Mouse (Mus musculus): ENCODE data around the gene Trip12. TPM values are rescaled to one million over a fixed set of nuclear protein-coding genes. Genes with fewer than 3 reads are reported as not detected.

The Trip12 gene
- polyA plus RNA-seq (2015; fragmentation: Nextera tagmentation; extraction: Ambion mirVana), result 19.5 and 21.2 TPM in 2 replicates

DNA sequence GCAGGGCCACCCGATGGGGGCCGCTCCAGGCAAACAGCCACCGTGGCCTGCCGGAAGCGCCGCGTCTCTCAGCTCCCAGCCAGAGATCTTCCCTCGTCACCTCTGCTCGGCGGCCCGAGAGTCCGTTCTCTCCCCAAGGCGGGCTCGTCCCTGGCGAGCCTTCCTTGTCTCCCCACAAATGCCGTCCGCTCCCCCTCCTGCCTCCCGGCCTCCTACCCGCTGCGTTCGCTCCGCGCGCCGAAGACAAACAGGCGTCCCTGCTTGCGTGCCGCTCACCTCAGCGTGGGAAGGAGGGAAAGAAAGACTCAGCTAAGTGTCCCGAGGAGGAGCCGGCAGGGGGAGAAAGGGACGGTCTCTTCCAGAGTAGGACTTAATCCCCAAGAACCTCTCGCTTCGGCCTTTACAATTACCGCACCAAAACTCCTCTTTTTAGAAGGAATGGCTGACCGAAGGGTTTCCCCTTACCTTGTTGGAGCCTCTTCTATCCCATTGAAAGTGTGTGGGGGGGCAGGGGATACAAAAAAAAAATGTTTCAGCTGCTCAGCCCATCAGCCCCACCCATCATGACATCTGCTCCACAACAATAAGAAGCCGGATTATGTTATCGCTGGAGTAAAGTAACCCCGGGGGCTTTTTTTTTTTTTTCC, at the start of gene Trip12:
TSS of gene Trip12 (minus strand) at position 499 of the 647 bp plus-strand sequence.
- no peaks in the 10 kb centered on the region for H3K27me3 ChIP-seq (ENCODE audit: insufficient read depth, low read length)
- peak; percentile 27 for ATAC-seq
- peak within 1 kb of the TSS; percentile 99 for H3K27ac ChIP-seq (ENCODE audit: low read depth)
- TF ChIP-seq CTCF (IDR thresholded peaks at IDR 0.05; ENCODE audit: low read depth) (peak; percentile 27; the same call in 1 of the 2 replicates), EP300 (IDR thresholded peaks at IDR 0.05; ENCODE audit: low read depth) (no peak)
- under 1% methylated on average over 39 of the region's 39 CpGs for WGBS (ENCODE audit: insufficient replicate concordance)
- peak within 1 kb of the TSS; percentile 99 for H3K9ac ChIP-seq (replicated peaks)
- no peaks in the 10 kb centered on the region for H3K36me3 ChIP-seq (replicated peaks; ENCODE audit: insufficient read depth, low read length)
- peak within 1 kb of the TSS; percentile 92 for H3K4me3 ChIP-seq (ENCODE audit: low read depth, low read length)
- DNase-seq, result no peak
- no peaks in the 10 kb centered on the region for H3K9me3 ChIP-seq (ENCODE audit: low read length)
- H3K4me1 ChIP-seq (ENCODE audit: insufficient read depth), result peaks cover 6% of the 10 kb centered on the region
- H3K4me2 ChIP-seq (ENCODE audit: low read depth, low read length), result peak within 1 kb of the TSS; percentile 95

- no peaks in the 10 kb centered on the region for H3K27me3 ChIP-seq (ENCODE audit: insufficient read depth, low read length)
Observed at GRCm38 (mm10) chr1:84890005-84890393, 49.7 kb upstream of the Trip12 start.

GRCm38 (mm10) chr1:84889330-84890004, 49.2 kb upstream of the Trip12 start:
- no peaks in the 10 kb centered on the region for H3K9me3 ChIP-seq (ENCODE audit: low read length)
- no peak overlapping the region for H3K4me3 ChIP-seq (ENCODE audit: low read depth, low read length)
- no peaks in the 10 kb centered on the region for H3K4me1 ChIP-seq (ENCODE audit: insufficient read depth)
- WGBS (ENCODE audit: insufficient replicate concordance), result 81% methylated on average over 8 of the region's 8 CpGs
- H3K9ac ChIP-seq (replicated peaks), result no peak overlapping the region
- no peaks in the 10 kb centered on the region for H3K36me3 ChIP-seq (replicated peaks; ENCODE audit: insufficient read depth, low read length)
- H3K27me3 ChIP-seq (ENCODE audit: insufficient read depth, low read length), result no peaks in the 10 kb centered on the region
- no peak for DNase-seq
- no peak for ATAC-seq
- H3K4me2 ChIP-seq (ENCODE audit: low read depth, low read length), result no peak overlapping the region
- TF ChIP-seq EP300 (IDR thresholded peaks at IDR 0.05; ENCODE audit: low read depth), result no peak
- no peak for TF ChIP-seq CTCF (IDR thresholded peaks at IDR 0.05; ENCODE audit: low read depth)
- H3K27ac ChIP-seq (ENCODE audit: low read depth), result no peak overlapping the region

More at GRCm38 (mm10) chr1:84890005-84890393, 49.7 kb upstream of the Trip12 start:
- Histone ChIP-seq H3K9ac (replicated peaks) (no peak overlapping the region), H3K36me3 (replicated peaks; ENCODE audit: insufficient read depth, low read length) (no peaks in the 10 kb centered on the region), H3K4me1 (ENCODE audit: insufficient read depth) (no peaks in the 10 kb centered on the region), H3K4me3 (ENCODE audit: low read depth, low read length) (no peak overlapping the region), H3K4me2 (ENCODE audit: low read depth, low read length) (no peak overlapping the region), H3K9me3 (ENCODE audit: low read length) (no peaks in the 10 kb centered on the region), H3K27ac (ENCODE audit: low read depth) (no peak overlapping the region)
- ATAC-seq (no peak), DNase-seq (no peak)
- no peak for TF ChIP-seq EP300 (IDR thresholded peaks at IDR 0.05; ENCODE audit: low read depth)
- TF ChIP-seq CTCF (IDR thresholded peaks at IDR 0.05; ENCODE audit: low read depth), result no peak
- WGBS (ENCODE audit: insufficient replicate concordance), result 73% methylated on average over 7 of the region's 7 CpGs

- no peak overlapping the region for H3K4me3 ChIP-seq (ENCODE audit: low read depth, low read length)
- ATAC-seq (no peak), DNase-seq (peak; percentile 24)
- no peaks in the 10 kb centered on the region for H3K4me1 ChIP-seq (ENCODE audit: insufficient read depth)
- no peak overlapping the region for H3K4me2 ChIP-seq (ENCODE audit: low read depth, low read length)
- no peaks in the 10 kb centered on the region for H3K9me3 ChIP-seq (ENCODE audit: low read length)
- no peaks in the 10 kb centered on the region for H3K36me3 ChIP-seq (replicated peaks; ENCODE audit: insufficient read depth, low read length)
- 87% methylated on average over 6 of the region's 6 CpGs for WGBS (ENCODE audit: insufficient replicate concordance)
- no peak overlapping the region for H3K9ac ChIP-seq (replicated peaks)
- H3K27me3 ChIP-seq (ENCODE audit: insufficient read depth, low read length), result no peaks in the 10 kb centered on the region
- no peak overlapping the region for H3K27ac ChIP-seq (ENCODE audit: low read depth)
- TF ChIP-seq CTCF (IDR thresholded peaks at IDR 0.05; ENCODE audit: low read depth) (peak; percentile 52), EP300 (IDR thresholded peaks at IDR 0.05; ENCODE audit: low read depth) (no peak)
Observed at GRCm38 (mm10) chr1:84885921-84886320, 45.6 kb upstream of the Trip12 start.

DNA sequence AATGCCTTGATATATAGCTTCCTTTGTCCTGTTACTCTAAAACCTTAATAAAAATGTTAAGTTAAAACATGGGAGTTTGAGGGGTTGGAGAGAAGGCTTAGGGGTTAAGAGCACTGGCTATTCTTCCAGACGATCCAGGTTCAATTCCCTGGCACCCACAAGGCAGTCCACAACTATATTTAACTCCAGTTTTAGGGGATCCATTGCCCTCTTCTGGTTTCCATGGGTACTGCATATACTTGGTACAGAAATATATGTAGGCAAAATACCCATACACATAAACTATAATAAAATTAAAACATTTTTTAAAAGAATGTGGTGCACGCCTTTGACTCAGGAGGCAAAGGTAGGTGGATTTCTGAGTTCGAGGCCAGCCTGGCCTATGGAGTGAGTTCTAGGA, 44.9 kb upstream of the Trip12 start:
- DNase-seq (no peak), ATAC-seq (no peak)
- Histone ChIP-seq H3K4me2 (ENCODE audit: low read depth, low read length) (no peak overlapping the region), H3K4me3 (ENCODE audit: low read depth, low read length) (no peak overlapping the region), H3K9me3 (ENCODE audit: low read length) (no peaks in the 10 kb centered on the region), H3K27ac (ENCODE audit: low read depth) (no peak overlapping the region), H3K9ac (replicated peaks) (no peak overlapping the region), H3K36me3 (replicated peaks; ENCODE audit: insufficient read depth, low read length) (no peaks in the 10 kb centered on the region), H3K27me3 (ENCODE audit: insufficient read depth, low read length) (no peaks in the 10 kb centered on the region), H3K4me1 (ENCODE audit: insufficient read depth) (no peaks in the 10 kb centered on the region)
- 68% methylated on average over 3 of the region's 3 CpGs for WGBS (ENCODE audit: insufficient replicate concordance)
- TF ChIP-seq EP300 (IDR thresholded peaks at IDR 0.05; ENCODE audit: low read depth), result no peak
- TF ChIP-seq CTCF (IDR thresholded peaks at IDR 0.05; ENCODE audit: low read depth), result peak; percentile 50

- 80% methylated on average over 4 of the region's 4 CpGs for WGBS (ENCODE audit: insufficient replicate concordance)
- Histone ChIP-seq H3K4me1 (ENCODE audit: insufficient read depth) (no peaks in the 10 kb centered on the region), H3K4me2 (ENCODE audit: low read depth, low read length) (no peak overlapping the region), H3K36me3 (replicated peaks; ENCODE audit: insufficient read depth, low read length) (no peaks in the 10 kb centered on the region), H3K27ac (ENCODE audit: low read depth) (no peak overlapping the region), H3K9ac (replicated peaks) (no peak overlapping the region), H3K9me3 (ENCODE audit: low read length) (no peaks in the 10 kb centered on the region), H3K4me3 (ENCODE audit: low read depth, low read length) (no peak overlapping the region), H3K27me3 (ENCODE audit: insufficient read depth, low read length) (no peaks in the 10 kb centered on the region)
- no peak for DNase-seq
- no peak for ATAC-seq
- TF ChIP-seq EP300 (IDR thresholded peaks at IDR 0.05; ENCODE audit: low read depth) (no peak), CTCF (IDR thresholded peaks at IDR 0.05; ENCODE audit: low read depth) (no peak)
Observed at GRCm38 (mm10) chr1:84883889-84884288, 43.6 kb upstream of the Trip12 start.
